Mouse (Mus musculus): ENCODE measurements around the gene Fuz. TPM values are rescaled to one million over a fixed set of nuclear protein-coding genes. Genes with fewer than 3 reads are reported as not detected.

Gene Fuz
- polyA plus RNA-seq, 2 experiments: 21.7 to 48.7 TPM

DNA sequence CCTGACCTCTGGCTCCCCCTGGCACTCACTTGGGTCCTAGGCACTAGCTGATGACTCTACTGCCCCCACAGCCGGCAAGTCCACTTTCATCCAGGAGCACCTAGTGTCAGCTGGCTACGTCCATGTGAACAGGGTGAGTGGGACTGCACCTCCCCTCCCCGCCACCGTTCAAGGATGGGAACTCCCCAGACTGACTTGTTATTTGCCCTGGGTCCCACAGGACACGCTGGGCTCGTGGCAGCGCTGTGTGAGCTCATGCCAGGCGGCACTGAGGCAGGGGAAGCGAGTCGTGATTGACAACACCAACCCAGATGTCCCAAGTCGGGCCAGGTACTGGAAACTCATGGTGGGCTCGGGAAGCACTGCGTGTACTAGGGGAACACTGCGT lies 34.5 kb upstream of the Fuz start:
- H3K9me3 ChIP-seq (ENCODE audit: control insufficient read depth, low read length): no peaks in the 10 kb centered on the region
- TF ChIP-seq POLR2A (IDR thresholded peaks at IDR 0.05; ENCODE audit: borderline replicate concordance, extremely low read depth, insufficient read depth, insufficient read length): no peak
- 84% methylated on average over 14 of the region's 14 CpGs for WGBS
- no peak overlapping the region for H3K9ac ChIP-seq (ENCODE audit: low read depth, low read length, severe bottlenecking)
- no peak for ATAC-seq (ENCODE audit: low FRiP score, low read depth)
- peaks cover 20% of the 10 kb centered on the region for H3K4me1 ChIP-seq (ENCODE audit: control insufficient read depth, insufficient read depth, low read length)
- no peak overlapping the region for H3K4me3 ChIP-seq (replicated peaks; ENCODE audit: low read length)
- H3K27ac ChIP-seq (replicated peaks; ENCODE audit: low read depth, low read length): no peak overlapping the region
- H3K4me2 ChIP-seq (replicated peaks; ENCODE audit: low read depth, low read length, severe bottlenecking): no peak overlapping the region
- H3K27me3 ChIP-seq (ENCODE audit: control insufficient read depth, insufficient read depth, low read length): no peaks in the 10 kb centered on the region
- peaks cover 56% of the 10 kb centered on the region for H3K36me3 ChIP-seq (ENCODE audit: control insufficient read depth, insufficient read depth, low read length)
- no peak for DNase-seq (ENCODE audit: low spot score)

DNA sequence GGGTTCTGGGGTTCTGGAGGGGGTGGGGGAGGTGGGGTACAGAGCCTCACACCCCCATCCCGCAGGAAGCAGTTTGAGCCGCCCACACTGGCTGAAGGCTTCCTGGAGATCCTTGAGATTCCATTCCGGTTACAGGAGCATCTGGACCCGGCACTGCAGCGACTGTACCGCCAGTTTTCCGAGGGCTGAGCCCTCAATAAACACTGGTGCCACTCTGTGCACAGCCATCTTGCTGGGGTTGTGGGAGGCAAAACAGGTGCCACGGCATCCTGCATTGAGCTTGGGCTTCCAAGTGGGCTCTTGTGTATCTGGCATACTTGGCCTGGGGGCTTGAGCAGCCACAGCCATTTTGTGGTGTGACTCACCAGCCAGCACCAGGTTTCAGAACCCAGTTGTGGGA lies 33.4 kb upstream of the Fuz start:
- H3K4me2 ChIP-seq (replicated peaks; ENCODE audit: low read depth, low read length, severe bottlenecking): no peak overlapping the region
- H3K9ac ChIP-seq (ENCODE audit: low read depth, low read length, severe bottlenecking): no peak overlapping the region
- no peak overlapping the region for H3K4me3 ChIP-seq (replicated peaks; ENCODE audit: low read length)
- ATAC-seq (ENCODE audit: low FRiP score, low read depth) (no peak), DNase-seq (ENCODE audit: low spot score) (no peak)
- H3K4me1 ChIP-seq (ENCODE audit: control insufficient read depth, insufficient read depth, low read length): peaks cover 27% of the 10 kb centered on the region
- no peaks in the 10 kb centered on the region for H3K27me3 ChIP-seq (ENCODE audit: control insufficient read depth, insufficient read depth, low read length)
- no peak for TF ChIP-seq POLR2A (IDR thresholded peaks at IDR 0.05; ENCODE audit: borderline replicate concordance, extremely low read depth, insufficient read depth, insufficient read length)
- 85% methylated on average over 8 of the region's 8 CpGs for WGBS
- H3K27ac ChIP-seq (replicated peaks; ENCODE audit: low read depth, low read length): no peak overlapping the region
- peaks cover 60% of the 10 kb centered on the region for H3K36me3 ChIP-seq (ENCODE audit: control insufficient read depth, insufficient read depth, low read length)
- no peaks in the 10 kb centered on the region for H3K9me3 ChIP-seq (ENCODE audit: control insufficient read depth, low read length)

- H3K4me2 ChIP-seq (replicated peaks; ENCODE audit: low read depth, low read length, severe bottlenecking): no peak overlapping the region
- no peaks in the 10 kb centered on the region for H3K9me3 ChIP-seq (ENCODE audit: control insufficient read depth, low read length)
- H3K36me3 ChIP-seq (ENCODE audit: control insufficient read depth, insufficient read depth, low read length): peaks cover 63% of the 10 kb centered on the region
- 91% methylated on average over 14 of the region's 14 CpGs for WGBS
- H3K4me3 ChIP-seq (replicated peaks; ENCODE audit: low read length): no peak overlapping the region
- no peak overlapping the region for H3K9ac ChIP-seq (ENCODE audit: low read depth, low read length, severe bottlenecking)
- no peak for TF ChIP-seq POLR2A (IDR thresholded peaks at IDR 0.05; ENCODE audit: borderline replicate concordance, extremely low read depth, insufficient read depth, insufficient read length)
- no peaks in the 10 kb centered on the region for H3K27me3 ChIP-seq (ENCODE audit: control insufficient read depth, insufficient read depth, low read length)
- DNase-seq (ENCODE audit: low spot score) (no peak), ATAC-seq (ENCODE audit: low FRiP score, low read depth) (no peak)
- H3K27ac ChIP-seq (replicated peaks; ENCODE audit: low read depth, low read length): no peak overlapping the region
- H3K4me1 ChIP-seq (ENCODE audit: control insufficient read depth, insufficient read depth, low read length): peaks cover 31% of the 10 kb centered on the region
Observed at GRCm38 (mm10) chr7:44863210-44863609, 32.7 kb upstream of the Fuz start.

DNA sequence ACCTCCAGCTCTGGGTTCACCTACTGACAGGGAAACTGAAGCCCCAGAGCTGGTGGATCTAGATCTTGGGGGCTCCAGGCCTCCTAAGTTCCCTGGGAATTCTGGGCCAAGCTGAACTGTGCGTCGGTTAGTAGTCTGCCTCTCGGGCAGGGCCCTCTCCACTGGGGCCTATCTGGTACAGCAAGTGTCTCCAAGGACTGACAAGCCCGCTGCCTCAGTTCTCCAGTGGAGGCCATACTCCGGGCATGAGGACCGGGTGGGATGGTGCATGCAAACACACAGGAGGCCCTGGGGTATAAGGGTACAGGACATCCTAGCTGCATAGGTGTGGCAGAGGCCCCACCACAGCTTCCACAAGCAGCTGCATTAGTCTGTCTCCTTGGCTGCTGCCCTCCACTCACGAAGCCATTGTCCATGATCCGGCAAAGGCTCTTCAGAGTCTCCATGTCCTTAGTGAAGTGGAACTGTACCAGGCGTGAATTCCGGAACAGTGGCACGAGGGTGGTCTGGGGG lies 31.8 kb upstream of the Fuz start:
- Histone ChIP-seq H3K4me3 (replicated peaks; ENCODE audit: low read length) (no peak overlapping the region), H3K9me3 (ENCODE audit: control insufficient read depth, low read length) (no peaks in the 10 kb centered on the region), H3K27me3 (ENCODE audit: control insufficient read depth, insufficient read depth, low read length) (no peaks in the 10 kb centered on the region), H3K4me2 (replicated peaks; ENCODE audit: low read depth, low read length, severe bottlenecking) (no peak overlapping the region), H3K9ac (ENCODE audit: low read depth, low read length, severe bottlenecking) (no peak overlapping the region), H3K36me3 (ENCODE audit: control insufficient read depth, insufficient read depth, low read length) (peaks cover 63% of the 10 kb centered on the region), H3K4me1 (ENCODE audit: control insufficient read depth, insufficient read depth, low read length) (peaks cover 32% of the 10 kb centered on the region), H3K27ac (replicated peaks; ENCODE audit: low read depth, low read length) (0 out of 2 replicates have a peak overlapping the region, but pooled peaks have one; percentile 8)
- no peak for TF ChIP-seq POLR2A (IDR thresholded peaks at IDR 0.05; ENCODE audit: borderline replicate concordance, extremely low read depth, insufficient read depth, insufficient read length)
- 93% methylated on average over 11 of the region's 11 CpGs for WGBS
- ATAC-seq (ENCODE audit: low FRiP score, low read depth) (no peak), DNase-seq (ENCODE audit: low spot score) (no peak)

- Histone ChIP-seq H3K4me1 (ENCODE audit: control insufficient read depth, insufficient read depth, low read length) (peaks cover 32% of the 10 kb centered on the region), H3K9me3 (ENCODE audit: control insufficient read depth, low read length) (no peaks in the 10 kb centered on the region), H3K4me2 (replicated peaks; ENCODE audit: low read depth, low read length, severe bottlenecking) (no peak overlapping the region), H3K4me3 (replicated peaks; ENCODE audit: low read length) (0 out of 2 replicates have a peak overlapping the region, but pooled peaks have one; percentile 0), H3K36me3 (ENCODE audit: control insufficient read depth, insufficient read depth, low read length) (peaks cover 63% of the 10 kb centered on the region), H3K27ac (replicated peaks; ENCODE audit: low read depth, low read length) (no peak overlapping the region), H3K9ac (ENCODE audit: low read depth, low read length, severe bottlenecking) (no peak overlapping the region), H3K27me3 (ENCODE audit: control insufficient read depth, insufficient read depth, low read length) (no peaks in the 10 kb centered on the region)
- WGBS: 82% methylated on average over 24 of the region's 24 CpGs
- DNase-seq (ENCODE audit: low spot score): no peak
- TF ChIP-seq POLR2A (IDR thresholded peaks at IDR 0.05; ENCODE audit: borderline replicate concordance, extremely low read depth, insufficient read depth, insufficient read length): no peak
- no peak for ATAC-seq (ENCODE audit: low FRiP score, low read depth)
Observed at GRCm38 (mm10) chr7:44864595-44865542, 31.0 kb upstream of the Fuz start.
